Mouse (Mus musculus): Measurements from ENCODE around the gene Gramd4. TPM values are rescaled to one million over a fixed set of nuclear protein-coding genes. Genes with fewer than 3 reads are reported as not detected.
"Not testable (repeated sequence)": the region's sequence is repeated elsewhere in the genome, so short reads cannot be mapped to it uniquely, and the experiment has no call there.

The Gramd4 gene
- total RNA-seq, 2 experiments from 2014 or later: 7.6 to 12.1 TPM

DNA sequence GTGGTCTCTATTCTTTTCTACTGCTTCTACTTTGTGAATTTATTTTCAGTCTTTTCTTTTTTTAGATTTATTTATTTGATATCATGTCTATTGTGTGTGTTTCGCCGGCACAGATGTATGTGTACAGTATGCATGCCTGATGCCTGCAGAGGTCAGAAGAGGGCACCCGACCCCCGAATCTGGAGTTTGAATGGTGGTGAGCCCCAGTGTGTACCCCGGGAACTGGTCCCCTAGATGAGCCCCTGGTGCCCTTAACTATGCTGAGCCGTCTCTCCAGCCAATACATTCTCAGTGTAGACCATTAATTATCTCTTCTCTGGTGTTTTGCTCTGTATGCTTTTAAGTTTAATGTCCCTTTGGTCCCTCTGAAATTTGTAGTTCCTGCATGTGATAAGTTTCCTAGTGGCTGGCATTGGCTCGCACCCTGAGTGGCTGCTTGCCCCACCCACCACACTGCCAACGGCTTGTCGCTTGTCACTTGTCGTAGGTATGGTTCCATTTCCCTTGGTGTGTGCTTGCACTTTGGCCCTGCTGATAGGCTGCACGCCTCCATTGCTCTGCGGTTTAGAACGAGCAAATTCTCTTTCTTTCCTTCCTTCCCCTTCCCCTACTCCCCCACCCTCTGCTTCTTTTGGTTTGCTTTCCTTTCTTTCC lies 31.7 kb downstream of the Gramd4 start:
- no peak for DNase-seq (ENCODE audit: low spot score)

DNA sequence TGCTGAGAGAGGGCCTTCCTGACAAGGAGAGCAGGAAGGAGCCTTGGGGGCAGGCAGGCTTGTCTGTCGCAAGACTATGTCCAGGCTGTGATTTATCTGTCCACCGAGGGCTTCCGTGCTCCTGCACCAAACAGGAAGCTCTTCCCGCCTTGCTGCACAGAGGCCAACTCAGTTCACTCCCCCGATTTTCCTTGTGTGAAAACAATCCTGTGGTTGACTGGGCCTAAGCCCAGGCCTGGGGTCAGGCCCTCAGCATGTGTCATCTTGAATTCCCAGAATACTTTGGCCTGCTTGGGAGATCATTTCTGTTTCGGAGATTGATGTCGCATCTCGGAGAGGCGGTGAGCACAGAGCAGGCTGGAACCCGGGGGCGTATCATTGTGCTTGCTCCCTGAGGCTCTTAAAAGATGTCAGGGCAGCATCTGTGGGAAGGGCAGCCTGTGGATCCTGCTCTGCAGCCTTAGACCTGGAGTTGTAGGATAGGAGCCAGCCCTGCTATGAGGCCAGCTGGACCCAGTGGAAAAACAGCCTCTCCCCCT lies 32.6 kb downstream of the Gramd4 start:
- peak; percentile 83 for DNase-seq (ENCODE audit: low spot score)

DNA sequence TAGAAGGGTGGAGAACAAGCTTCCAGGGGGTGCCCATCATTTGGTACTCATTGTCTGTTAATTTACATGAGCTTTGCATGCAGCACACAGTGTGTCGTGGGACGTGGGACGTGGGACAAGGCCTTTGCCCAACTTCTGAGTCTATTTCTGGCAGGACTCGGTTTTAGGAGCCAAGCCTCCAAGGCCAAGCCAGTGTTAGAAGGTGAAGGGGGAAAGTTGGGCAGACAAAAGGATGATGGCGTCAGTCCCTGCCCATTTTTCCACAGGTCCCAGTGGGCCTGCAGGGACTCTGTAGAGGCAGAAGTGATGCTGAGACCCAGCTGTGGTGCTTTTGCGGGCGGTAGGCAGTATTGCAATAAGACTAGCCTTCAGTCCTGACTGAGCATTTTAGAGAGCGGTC lies 33.1 kb downstream of the Gramd4 start:
- no peak for DNase-seq (ENCODE audit: low spot score)

DNA sequence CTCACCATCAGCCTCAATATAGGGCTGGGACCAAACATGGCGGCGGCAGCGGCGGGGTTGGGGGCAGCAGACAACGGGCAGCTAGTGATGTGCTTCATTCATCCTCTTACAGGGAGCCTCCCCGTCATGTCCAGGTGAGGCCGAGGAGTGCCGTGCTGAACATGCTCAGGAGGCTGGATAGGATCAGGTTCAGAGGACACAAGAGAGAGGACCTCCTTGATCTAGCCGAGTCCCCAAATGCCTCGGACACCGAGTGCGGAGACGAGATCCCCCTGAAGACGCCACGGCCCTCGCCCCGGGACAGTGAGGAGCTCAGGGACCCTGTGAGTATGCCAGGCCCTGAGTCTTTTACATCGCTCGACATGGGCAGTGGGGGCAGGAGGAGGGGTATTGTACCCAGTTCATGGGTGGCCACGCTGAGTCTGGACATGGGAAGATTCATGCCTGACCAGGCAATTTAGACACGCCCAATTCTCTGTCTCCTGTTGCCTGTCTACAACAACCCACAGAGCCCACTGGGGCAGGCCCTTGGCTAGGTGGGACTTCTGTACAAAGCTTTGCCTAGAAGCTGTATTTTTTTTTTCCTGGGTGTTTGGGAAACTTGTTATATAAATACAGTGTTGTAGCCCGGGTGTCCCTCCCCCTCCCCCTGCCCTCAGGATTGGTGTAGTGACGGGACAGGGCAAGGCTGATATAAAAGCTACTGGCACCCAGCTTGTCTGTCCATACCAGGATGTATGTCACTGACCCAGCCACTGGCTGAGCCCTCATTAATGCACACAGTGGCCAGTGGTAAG lies 33.9 kb downstream of the Gramd4 start:
- no peak for DNase-seq (ENCODE audit: low spot score)

DNA sequence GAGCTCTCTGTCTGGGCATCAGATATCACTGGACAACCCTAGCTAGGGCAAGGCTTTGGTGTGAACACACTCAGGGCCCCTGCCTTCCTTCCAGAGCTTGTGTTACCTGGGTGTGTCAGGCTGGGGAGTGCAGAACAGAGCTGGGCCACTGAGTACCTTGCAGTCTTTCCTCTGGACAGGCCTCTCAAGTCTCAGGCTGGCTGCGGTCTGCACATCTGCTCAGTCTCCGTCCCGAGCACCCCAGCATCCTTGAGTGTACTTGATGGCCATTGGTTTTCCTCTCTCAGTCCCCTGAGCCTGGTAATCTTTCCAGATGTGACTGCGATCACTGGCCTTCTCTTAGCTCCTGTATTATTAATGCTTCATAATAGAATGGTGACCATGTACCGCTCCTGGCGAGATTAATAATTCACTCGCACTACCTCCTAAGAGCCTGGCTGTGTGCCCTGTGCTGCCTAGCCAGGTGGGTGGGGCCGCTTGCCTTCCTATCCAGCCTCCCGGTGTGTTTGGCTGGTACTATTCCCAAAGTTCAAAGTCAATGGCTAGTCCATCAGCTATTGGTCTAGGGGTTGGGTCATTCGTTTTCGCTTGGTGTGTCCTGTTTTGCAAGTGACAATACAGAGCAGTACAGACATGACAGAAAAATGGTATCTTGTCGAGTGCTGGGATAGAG lies 34.6 kb downstream of the Gramd4 start:
- no peak for DNase-seq (ENCODE audit: low spot score)

DNA sequence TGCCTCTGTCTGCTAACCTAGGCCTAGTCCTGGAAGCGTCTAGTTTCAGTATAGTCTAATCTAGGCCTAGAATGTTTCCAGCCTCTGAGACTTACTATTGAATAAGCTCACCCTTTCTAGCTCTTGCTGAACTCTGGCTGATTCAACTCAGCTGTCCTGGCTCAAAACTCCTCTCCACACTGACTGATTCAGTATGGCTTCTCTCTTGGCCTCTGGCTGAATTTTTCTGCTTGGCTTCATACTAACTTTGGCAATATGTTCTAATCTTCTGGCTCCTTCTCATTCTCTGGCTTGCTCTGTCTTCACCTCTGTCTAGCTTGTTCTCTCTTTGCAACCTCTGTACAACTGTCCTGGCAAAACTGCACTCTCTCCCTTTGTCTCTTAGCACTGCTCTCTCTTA lies 35.7 kb downstream of the Gramd4 start:
- peak; percentile 36 for DNase-seq (ENCODE audit: low spot score)

DNA sequence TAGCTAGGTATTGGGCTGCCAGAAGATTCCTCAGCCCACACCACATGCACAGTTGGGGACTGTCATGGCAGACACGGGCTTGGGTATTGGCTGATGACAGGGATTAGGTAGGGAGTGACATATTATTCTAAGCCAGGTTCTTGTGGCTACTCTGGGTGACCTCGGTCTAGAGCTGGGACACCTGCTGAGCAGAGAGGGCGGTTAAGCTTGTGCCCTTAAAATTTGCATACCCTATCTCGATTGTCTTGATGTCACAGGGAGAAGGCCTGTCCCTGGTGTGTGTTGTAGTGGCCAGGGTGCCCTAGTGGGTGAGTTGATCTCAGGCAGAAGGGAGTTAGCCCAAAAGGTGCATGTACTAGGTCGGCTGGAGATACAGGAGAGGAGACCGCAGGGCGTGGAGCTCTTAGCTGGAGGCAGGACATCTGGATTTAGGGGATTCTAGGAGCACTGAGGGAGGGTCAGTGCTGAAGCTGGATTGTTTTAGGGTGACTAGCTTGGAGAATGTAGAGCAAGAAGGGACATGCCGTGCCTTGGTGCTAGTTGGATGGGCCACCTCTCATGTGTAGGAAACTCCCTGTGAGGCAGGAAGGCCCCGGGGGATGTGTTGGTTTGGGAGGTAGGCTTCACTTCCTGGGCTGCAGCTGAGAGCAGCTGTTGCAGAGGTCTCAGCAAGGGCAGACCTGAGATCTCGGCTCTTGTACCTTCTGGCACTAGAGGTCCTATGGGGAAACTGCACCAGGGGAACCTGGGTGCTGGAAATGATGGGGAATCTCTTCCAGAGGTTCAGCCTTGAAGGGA lies 37.0 kb downstream of the Gramd4 start:
- no peak for DNase-seq (ENCODE audit: low spot score)

DNA sequence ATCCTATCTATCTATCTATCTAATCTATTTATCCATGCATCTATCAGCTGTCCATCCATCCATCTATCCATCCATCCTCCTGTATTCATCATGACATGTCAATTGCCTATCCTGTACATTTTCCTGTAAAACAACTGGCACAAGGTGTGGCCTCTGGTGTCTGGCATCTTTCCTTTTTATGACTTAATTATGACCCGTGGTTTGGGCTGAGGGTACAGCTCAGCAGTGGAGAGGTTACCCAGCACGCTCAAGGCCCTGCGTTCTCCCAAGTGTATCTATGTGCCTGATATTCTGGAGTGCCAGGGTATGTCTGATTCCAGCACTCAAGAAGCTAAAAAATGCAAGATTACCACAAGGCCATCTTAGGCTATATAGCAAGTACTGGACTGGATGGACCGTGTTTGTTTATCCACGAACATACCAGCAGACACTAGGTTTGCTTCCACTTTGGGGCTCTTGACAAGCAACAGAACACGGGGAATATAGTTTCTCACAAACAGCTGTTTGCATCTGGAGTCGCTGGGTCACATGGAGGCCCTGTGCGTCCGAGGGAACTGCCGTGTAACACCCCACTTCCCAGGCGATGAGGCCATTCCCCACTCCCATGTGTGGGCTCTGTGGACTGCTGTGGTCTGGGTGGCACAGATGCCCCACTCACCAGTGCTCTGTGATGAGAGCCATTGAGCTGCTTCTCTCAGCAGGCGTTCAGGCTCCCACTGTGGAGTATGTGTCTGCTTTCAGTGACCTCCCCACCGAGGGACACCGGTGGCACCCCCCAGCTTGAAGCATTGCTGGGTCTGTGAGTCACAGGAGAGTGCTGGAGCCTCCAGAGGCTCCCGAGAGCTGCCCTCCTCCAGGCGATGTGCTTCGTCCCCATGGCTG lies 38.5 kb downstream of the Gramd4 start:
- no peak for DNase-seq (ENCODE audit: low spot score)

DNA sequence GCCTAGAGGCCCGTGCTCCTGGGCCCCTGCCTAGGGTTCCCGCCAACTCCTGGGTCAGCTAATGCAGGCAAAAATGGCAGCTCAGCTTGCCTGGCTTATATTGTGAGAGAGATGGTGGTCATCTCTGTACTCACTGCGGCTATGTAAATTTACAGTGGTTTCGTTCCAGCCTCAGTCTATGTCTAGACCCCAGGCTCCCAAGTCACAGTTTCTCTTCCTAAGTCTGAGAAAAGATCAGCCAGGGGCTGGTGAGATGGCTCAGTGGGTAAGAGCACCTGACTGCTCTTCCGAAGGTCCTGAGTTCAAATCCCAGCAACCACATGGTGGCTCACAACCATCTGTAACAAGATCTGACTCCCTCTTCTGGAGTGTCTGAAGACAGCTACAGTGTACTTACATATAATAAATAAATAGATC lies 39.1 kb downstream of the Gramd4 start:
- not testable (repeated sequence) for DNase-seq (ENCODE audit: low spot score)

DNA sequence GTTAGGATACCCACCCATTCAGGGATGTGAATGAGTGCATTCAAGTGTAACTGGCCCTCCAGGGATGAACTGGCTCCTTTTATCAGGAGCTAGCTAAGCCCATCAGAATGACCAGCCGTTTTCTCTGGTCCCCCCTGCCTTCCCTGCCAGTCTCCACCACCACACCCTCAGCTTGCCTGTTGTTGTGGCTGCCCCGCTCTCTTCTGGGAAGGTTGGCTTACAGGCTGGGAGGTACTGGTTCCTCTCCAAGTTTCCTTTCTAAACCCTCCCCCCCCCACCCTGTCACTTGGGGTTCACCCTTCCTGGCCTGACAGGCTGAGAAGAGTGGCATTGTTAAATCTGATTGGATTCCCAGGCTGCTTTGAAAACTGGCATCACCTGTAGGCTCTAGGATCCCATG lies 40.4 kb downstream of the Gramd4 start:
- DNase-seq (ENCODE audit: low spot score): no peak

DNA sequence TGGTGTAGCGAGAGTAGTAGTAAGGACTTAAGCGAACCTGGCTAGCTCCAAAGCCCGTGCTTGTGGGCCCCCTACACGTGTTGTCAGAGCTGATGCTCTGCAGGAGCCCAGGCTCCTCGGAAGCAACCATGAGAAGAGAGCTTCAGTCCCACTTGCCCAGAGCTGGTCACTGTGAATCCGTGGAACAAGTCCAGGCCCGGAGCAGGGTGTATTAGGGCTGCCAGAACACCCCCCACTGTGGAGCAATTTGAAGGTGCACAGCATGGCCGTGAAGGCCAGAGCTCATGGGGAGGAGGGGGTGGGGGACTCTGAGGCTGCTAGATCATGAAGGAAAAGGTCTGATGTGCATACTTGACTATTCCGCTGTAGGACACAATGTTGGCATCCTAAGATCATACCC lies 44.1 kb downstream of the Gramd4 start:
- DNase-seq (ENCODE audit: low spot score): no peak

DNA sequence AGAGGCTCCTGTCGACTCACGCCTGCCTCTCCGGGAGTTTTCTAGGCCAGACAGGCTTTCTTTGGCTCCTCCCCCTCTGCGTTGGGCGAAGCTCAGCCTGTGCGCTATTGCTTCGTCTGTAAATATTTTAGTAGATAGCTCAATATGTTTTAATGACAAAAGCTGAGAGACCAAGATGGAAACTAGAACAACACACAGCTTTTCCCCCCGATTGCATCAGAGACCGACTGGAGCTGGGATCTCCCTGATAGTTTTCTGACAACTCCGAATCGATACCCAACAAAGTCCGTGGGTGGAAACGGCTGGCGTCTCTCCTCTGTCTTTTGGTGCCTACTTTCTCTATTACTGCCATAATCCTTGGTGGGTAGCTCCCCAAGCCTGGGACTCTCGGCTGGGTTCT lies 44.8 kb downstream of the Gramd4 start:
- no peak for DNase-seq (ENCODE audit: low spot score)

DNA sequence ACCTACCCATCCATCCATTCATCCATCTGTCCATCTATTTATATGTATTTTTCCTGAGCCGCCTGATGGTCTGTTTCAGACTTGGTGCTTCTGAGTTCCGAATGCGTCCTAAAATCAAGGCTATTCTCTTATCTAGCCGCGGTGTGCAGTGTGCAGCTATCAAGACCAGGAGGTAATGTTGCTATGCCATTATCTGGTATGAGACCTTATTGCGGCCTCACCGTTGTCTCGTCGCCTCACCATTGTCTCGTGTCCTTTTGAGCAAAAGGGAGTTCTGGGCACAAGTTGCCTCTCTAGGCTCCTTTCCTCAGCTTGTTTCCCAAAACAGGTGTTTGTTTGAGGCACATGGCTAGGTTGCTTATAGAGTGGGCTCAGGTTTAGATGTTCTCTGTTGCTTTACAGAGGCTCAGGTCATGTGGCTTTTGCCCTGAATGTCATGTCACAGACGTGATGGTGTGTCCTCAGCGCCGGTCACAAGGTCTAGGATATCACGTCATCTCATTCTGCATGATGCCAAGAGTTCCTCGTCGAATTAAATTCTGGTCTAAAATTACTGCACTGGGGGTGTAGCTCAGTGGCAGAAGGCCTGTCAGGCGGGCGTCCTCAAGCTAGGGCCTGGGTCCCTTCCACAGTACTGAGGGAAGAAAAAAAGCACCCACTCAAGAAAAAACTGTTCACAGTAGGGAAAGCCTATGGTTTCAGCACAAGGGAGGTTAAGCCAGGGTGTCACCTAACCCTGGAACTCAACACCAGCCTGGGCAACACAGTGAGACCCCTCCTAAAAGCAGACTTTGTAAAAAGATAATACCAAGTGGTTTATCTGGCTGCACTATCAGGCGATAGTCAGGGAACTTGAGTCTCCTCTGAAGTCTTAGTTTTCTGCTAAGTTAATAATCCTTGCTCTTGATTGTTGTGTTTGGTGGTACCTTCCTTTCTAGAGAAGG lies 47.2 kb downstream of the Gramd4 start:
- peak; percentile 39 for DNase-seq (ENCODE audit: low spot score)

DNA sequence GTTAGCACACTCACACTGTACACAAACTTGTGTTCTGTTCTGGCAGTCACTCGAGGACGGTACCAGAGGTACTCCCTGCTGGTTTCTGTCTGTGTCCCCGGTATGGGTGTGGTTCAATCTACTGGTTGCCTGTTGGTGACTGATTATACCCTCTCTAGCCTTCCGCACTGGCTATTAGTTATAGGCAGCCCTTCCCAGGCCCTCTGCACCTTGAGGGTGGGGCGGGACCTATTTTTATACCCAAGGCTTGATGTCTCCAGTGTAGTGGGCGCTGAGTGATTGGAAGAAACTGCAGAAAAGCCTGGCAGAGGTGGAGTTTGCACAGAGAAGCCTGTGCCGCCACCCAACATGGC lies 47.8 kb downstream of the Gramd4 start:
- DNase-seq (ENCODE audit: low spot score): no peak

DNA sequence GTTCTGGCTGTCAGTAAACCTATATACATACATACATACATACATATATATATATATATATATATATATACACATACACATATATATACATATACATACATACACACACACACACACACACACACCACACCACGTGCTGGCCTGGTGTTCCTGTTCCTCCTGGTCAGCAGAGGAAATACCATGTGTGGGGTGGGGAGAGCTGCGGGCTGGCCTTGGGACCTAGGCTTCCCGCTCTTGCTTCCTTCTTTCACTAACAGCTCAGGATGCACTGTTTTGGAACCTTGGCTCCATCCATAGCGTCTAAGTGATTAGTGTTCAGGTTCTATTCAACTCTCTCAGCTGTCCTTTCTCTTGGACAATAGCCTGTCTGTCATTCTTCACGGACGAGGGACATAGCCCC lies 48.3 kb downstream of the Gramd4 start:
- no peak for DNase-seq (ENCODE audit: low spot score)

DNA sequence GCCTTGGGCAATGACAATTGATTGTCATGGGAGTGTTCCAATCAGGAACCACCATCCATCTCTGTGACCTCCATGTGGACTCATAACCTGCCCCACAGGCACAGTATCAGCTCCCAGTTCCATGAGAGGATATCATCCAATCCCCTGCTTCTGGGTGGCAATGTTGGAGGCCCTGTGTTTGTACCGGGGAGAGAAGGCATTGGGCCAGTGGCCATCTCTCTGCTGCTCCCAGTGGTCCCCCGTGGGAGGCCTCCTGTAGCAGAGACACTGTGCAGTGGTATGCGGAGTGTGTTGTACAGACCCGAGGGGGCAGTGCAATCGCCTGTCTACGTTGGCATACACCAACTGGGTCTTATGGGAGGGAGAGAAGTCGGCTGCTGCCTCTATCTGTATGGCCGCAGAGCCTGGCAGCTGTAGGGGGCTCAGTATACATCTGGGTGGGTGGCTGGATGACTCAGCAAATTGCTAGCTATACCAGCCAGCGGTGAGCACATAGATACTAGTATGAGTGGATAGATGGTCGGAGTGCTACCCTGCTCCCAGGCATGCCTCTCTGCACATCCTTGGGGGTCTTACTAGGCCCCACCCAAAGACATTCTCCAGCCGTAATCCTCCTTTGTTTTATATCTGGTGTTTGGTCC lies 50.5 kb downstream of the Gramd4 start:
- DNase-seq (ENCODE audit: low spot score): no peak

DNA sequence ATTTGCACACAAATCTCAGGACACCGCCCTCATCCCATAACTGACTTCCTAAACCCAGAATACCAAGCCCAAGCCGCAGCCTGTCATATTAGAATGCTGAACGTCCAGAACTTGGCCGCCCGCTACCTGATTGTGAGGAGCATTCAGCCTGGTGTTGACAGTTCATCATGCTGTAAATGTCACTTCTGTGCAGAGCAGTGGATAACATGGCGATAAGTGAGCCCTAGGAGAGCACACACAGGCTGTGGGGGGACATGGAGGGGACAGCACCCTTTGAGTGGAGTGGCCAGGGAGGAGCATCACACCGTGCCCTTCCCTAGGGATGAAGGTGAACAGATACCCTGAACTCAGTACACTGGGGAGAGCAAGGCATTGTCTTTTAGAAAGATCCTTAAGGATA lies 51.8 kb downstream of the Gramd4 start:
- DNase-seq (ENCODE audit: low spot score): peak; percentile 32

DNA sequence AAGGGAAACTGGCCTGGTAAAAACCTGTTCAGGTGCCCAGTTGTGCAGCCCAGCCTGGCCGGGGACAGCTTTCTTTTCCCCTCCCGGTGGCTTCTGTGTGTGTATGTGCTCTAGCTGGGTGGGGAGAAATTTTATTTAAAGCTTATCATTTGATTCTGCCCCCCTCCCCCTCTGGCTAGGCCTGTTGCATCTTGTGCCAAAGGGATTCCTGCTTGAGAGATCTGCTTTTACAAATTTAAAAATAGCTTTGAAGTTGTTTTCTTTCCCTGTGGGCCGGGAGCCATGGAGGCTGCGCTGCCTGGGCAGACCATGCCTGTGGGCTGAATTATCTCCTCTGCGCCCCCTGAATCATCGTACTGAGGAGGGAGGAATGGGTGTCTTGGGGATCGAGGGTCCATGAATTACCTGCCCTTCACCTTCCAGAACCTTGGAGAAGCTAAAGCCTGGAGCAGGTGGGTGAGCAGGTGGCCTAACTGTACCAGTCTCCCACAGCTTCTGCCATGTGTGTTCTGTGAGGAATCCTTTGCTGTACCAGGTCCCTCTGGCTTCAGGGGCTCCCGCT lies 52.2 kb downstream of the Gramd4 start:
- peak; percentile 68 for DNase-seq (ENCODE audit: low spot score)
